Mouse (Mus musculus) G1E (cell line): ENCODE data around the gene Lmo3. TPM values are rescaled to one million over a fixed set of nuclear protein-coding genes. Genes with fewer than 3 reads are reported as not detected.

Experiments
- ATAC-seq: 2 replicates; pipeline ENCODE4 v1.8.0; 2016; ENCODE audit warnings: mild to moderate bottlenecking; ENCODE audit not compliant: insufficient number of reproducible peaks, poor library complexity, low FRiP score, severe bottlenecking; ENCODE audit errors: extremely low read depth
- DNase-seq: peaks from one replicate; pipeline ENCODE4 v3.0.0; 2012; ENCODE audit warnings: low spot score
- H3K27me3 ChIP-seq: 2 replicates; pipeline ENCODE4 v1.6.1; 2012; ENCODE audit warnings: mild to moderate bottlenecking, low read length, inconsistent platforms; ENCODE audit not compliant: insufficient read depth
- H3K36me3 ChIP-seq: replicated peaks from 2 replicates; pipeline ENCODE3; 2012; ENCODE audit warnings: mild to moderate bottlenecking, inconsistent platforms
- H3K4me1 ChIP-seq: 2 replicates; pipeline ENCODE4 v1.6.1; 2012; ENCODE audit warnings: low read depth, low read length, inconsistent platforms, mixed read lengths; ENCODE audit not compliant: insufficient read depth
- H3K4me3 ChIP-seq: 2 replicates; pipeline ENCODE4 v1.5.1; 2012; ENCODE audit warnings: low read depth, mild to moderate bottlenecking, inconsistent platforms, low read length, moderate library complexity, mixed read lengths
- H3K9me3 ChIP-seq: replicated peaks from 2 replicates; pipeline ENCODE4 v1.6.1; 2012; ENCODE audit warnings: inconsistent platforms
- CTCF ChIP-seq: IDR thresholded peaks from 2 replicates; pipeline ENCODE4 v1.5.1; 2012; ENCODE audit warnings: low read depth, low read length, inconsistent platforms, mixed read lengths
- GATA1 ChIP-seq: IDR thresholded peaks from 2 replicates; pipeline ENCODE4 v1.6.1; 2012; ENCODE audit warnings: borderline replicate concordance, low read length, inconsistent platforms, mixed read lengths
- GATA2 ChIP-seq: IDR thresholded peaks from 2 replicates; pipeline ENCODE4 v1.6.1; 2012; ENCODE audit warnings: low read depth, low read length, inconsistent platforms, borderline replicate concordance
- POLR2AphosphoS5 ChIP-seq: IDR thresholded peaks from 2 replicates; pipeline ENCODE4 v1.6.1; 2012; ENCODE audit warnings: low read depth, low read length, inconsistent platforms; ENCODE audit not compliant: insufficient replicate concordance
- TAL1 ChIP-seq: conservative IDR thresholded peaks from 2 replicates; pipeline ENCODE4 v1.6.1; 2012; ENCODE audit warnings: low read depth, low read length, inconsistent platforms, mixed read lengths
- polyA plus RNA-seq: library from polyadenylated mRNA; stranded (reverse); fragments of >175 nt; gene quantifications from 2 replicates; pipeline ENCODE4 v1.2.3, GENCODE M21; 2012
- total RNA-seq, 2 experiments: library from RNA; stranded (forward) in 1 of 2; stranded (reverse) in 1 of 2; fragments of 200-1000 nt in 1 of 2; fragments of >200 nt in 1 of 2; fragmentation: Nextera tagmentation in 1 of 2; gene quantifications; 2 replicates each; pipeline ENCODE4 v1.2.3; 2014 to 2017

Lmo3 gene
- total and polyA plus RNA-seq, 3 experiments, result 0.44 TPM; not detected in 2

GRCm38 (mm10) chr6:138383208-138383607 lies 198.6 kb downstream of the Lmo3 start:
- H3K4me3 ChIP-seq, result no peak overlapping the region
- ATAC-seq, result no peak
- DNase-seq, result no peak
- H3K9me3 ChIP-seq, result peaks cover 17% of the 10 kb centered on the region
- no peaks in the 10 kb centered on the region for H3K36me3 ChIP-seq
- H3K27me3 ChIP-seq, result no peaks in the 10 kb centered on the region
- TF ChIP-seq GATA1 (no peak), CTCF (no peak), GATA2 (no peak), TAL1 (no peak), POLR2AphosphoS5 (no peak)
- no peaks in the 10 kb centered on the region for H3K4me1 ChIP-seq

DNA sequence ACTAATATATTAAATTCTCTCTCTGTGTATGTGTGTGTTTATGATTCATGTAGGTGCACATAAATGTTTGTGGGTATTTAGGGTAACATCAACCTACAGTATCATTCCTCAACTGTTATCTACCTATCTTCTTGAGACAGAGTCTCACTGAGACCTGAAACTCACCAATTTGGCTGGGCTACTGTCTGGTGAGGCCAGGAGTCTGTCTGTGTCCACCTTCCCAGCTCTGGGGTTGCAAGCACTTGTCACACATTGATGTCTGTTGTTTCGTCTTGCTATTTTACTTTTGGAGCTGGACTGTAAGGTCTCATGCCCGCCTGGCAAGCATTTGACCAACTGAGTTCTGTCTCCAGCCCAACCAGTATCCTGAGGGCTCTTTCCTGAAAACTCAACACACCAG lies 210.6 kb downstream of the Lmo3 start:
- no peak for TF ChIP-seq CTCF
- TF ChIP-seq POLR2AphosphoS5, result no peak
- no peak for TF ChIP-seq GATA1
- no peak for TF ChIP-seq GATA2
- TF ChIP-seq TAL1, result no peak
- DNase-seq, result no peak
- no peaks in the 10 kb centered on the region for H3K27me3 ChIP-seq

GRCm38 (mm10) chr6:138364111-138364510 lies 217.7 kb downstream of the Lmo3 start:
- H3K27me3 ChIP-seq, result no peaks in the 10 kb centered on the region
- TF ChIP-seq GATA2 (no peak), CTCF (no peak)
- H3K4me1 ChIP-seq, result no peaks in the 10 kb centered on the region
- no peak for ATAC-seq
- no peaks in the 10 kb centered on the region for H3K36me3 ChIP-seq
- no peak overlapping the region for H3K4me3 ChIP-seq
- no peak for DNase-seq
- peaks cover 20% of the 10 kb centered on the region for H3K9me3 ChIP-seq

More for the DNA sequence above, 210.6 kb downstream of the Lmo3 start:
- no peak overlapping the region for H3K4me3 ChIP-seq
- ATAC-seq, result no peak
- H3K9me3 ChIP-seq, result peaks cover 15% of the 10 kb centered on the region
- H3K4me1 ChIP-seq, result no peaks in the 10 kb centered on the region
- H3K36me3 ChIP-seq, result no peaks in the 10 kb centered on the region

GRCm38 (mm10) chr6:138350587-138351345 lies 231.0 kb downstream of the Lmo3 start:
- no peak for TF ChIP-seq TAL1
- no peak for TF ChIP-seq GATA1
- TF ChIP-seq CTCF, result no peak
- TF ChIP-seq POLR2AphosphoS5, result no peak
- TF ChIP-seq GATA2, result no peak
- H3K36me3 ChIP-seq, result no peaks in the 10 kb centered on the region
- H3K9me3 ChIP-seq, result peaks cover 13% of the 10 kb centered on the region
- no peak; the same call in 1 of the 2 replicates for ATAC-seq
- H3K4me3 ChIP-seq, result no peak overlapping the region
- H3K4me1 ChIP-seq, result no peaks in the 10 kb centered on the region
- no peak for DNase-seq
- no peaks in the 10 kb centered on the region for H3K27me3 ChIP-seq

DNA sequence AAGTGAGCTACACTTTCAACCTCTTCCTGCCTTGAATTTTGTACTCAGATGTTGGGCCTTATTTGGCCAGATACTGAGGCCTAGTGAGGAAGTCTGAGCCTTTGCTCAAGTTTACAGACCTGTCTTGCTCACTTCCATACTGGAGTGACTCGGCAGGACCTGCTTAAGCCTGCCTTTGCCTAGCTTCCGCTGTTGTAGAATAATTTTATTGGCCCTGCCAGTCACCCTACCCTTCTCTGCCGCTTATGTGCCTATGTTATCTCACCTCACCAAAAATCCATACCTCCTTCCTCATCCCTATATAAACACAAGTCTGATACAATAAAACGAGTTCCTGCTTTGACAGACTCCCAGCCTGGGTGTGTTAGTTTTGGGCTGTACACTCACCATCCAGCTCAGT lies 235.2 kb downstream of the Lmo3 start:
- H3K4me1 ChIP-seq, result no peaks in the 10 kb centered on the region
- DNase-seq (no peak), ATAC-seq (no peak)
- no peaks in the 10 kb centered on the region for H3K27me3 ChIP-seq
- H3K36me3 ChIP-seq, result no peaks in the 10 kb centered on the region
- H3K9me3 ChIP-seq, result peaks cover 20% of the 10 kb centered on the region
- no peak overlapping the region for H3K4me3 ChIP-seq
- TF ChIP-seq GATA2 (no peak), CTCF (no peak), GATA1 (no peak), TAL1 (no peak), POLR2AphosphoS5 (no peak)

- Histone ChIP-seq H3K36me3 (no peaks in the 10 kb centered on the region), H3K4me1 (no peaks in the 10 kb centered on the region), H3K9me3 (peaks cover 23% of the 10 kb centered on the region), H3K27me3 (no peaks in the 10 kb centered on the region), H3K4me3 (no peak overlapping the region)
- no peak for DNase-seq
- no peak for ATAC-seq
- TF ChIP-seq POLR2AphosphoS5, result no peak
- TF ChIP-seq CTCF, result no peak
- no peak for TF ChIP-seq TAL1
Measured at GRCm38 (mm10) chr6:138335858-138336257, 245.9 kb downstream of the Lmo3 start.

DNA sequence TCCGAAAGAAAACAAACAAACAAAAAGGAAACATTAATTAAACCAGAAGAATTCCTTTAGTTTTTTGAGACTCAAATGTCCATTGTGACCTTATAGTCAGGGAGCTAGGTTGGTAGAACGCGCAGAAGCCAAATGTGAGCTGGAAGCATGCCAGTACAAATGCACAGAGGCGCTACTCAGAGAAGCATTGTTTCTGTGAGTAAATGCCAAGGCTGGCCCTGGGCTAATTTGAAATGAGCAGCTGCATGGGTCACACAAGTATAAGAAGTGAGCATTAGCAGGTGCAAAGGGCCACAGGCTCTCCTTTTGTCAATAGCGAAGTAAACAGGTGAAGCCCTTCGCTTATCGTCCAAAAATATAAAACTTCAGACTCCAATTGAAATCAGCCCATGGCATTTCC lies 247.8 kb downstream of the Lmo3 start:
- no peak for DNase-seq
- TF ChIP-seq TAL1 (no peak), GATA2 (no peak), POLR2AphosphoS5 (no peak), GATA1 (no peak), CTCF (no peak)
- ATAC-seq, result no peak
- Histone ChIP-seq H3K27me3 (no peaks in the 10 kb centered on the region), H3K9me3 (peaks cover 31% of the 10 kb centered on the region), H3K36me3 (no peaks in the 10 kb centered on the region), H3K4me3 (no peak overlapping the region), H3K4me1 (no peaks in the 10 kb centered on the region)
